Mouse (Mus musculus) lung, adult 2 months (tissue): ENCODE measurements at regions not wholly inside any gene's neighbourhood (a gene's known extent, or its start where the extent isn't known, plus 50 kb on each side); places are given as distances from the start of the nearest gene placed in this dataset.

Source experiments
- DNase-seq: peaks from one replicate; pipeline ENCODE4 v3.0.0; 2022
- H3K4me1 ChIP-seq: fragments of 200-500 bp; 2 replicates; pipeline ENCODE4 v1.6.1; 2011; ENCODE audit warnings: low read length; ENCODE audit not compliant: control insufficient read depth, insufficient read depth
- H3K4me3 ChIP-seq: fragments of 200-500 bp; replicated peaks from 2 replicates; pipeline ENCODE3; 2011; ENCODE audit warnings: low read depth, mild to moderate bottlenecking, control low read depth, low read length; ENCODE audit errors: extremely low read depth
- CTCF ChIP-seq: fragments of 200-500 bp; IDR thresholded peaks from 2 replicates; pipeline ENCODE4 v1.5.1; 2011; ENCODE audit warnings: mild to moderate bottlenecking, low read length, control low read depth; ENCODE audit not compliant: insufficient read depth
- POLR2A ChIP-seq: fragments of 200-500 bp; IDR thresholded peaks from 2 replicates; pipeline ENCODE4 v1.6.1; 2011; ENCODE audit warnings: low read depth, mild to moderate bottlenecking, control low read depth, low read length, borderline replicate concordance; ENCODE audit errors: extremely low read depth
- WGBS: fragments of 180-500 bp; shearing (Covaris S2); methylation state at CpG from one replicate; pipeline ENCODE4 v1.1.7; 2018; 5-methylcytosine and 5-hydroxymethylcytosine counted together

- 80% methylated on average over 2 of the region's 2 CpGs for WGBS
- no peak for TF ChIP-seq POLR2A
- TF ChIP-seq CTCF: no peak
- Histone ChIP-seq H3K4me3 (no peak overlapping the region), H3K4me1 (no peaks in the 10 kb centered on the region)
- no peak for DNase-seq
These were observed 239.5 kb upstream of the Fam160b2 start for GRCm38 (mm10) chr14:70839126-70839525.

GRCm38 (mm10) chr14:70837528-70837927, 237.9 kb upstream of the Fam160b2 start:
- TF ChIP-seq CTCF: no peak
- TF ChIP-seq POLR2A: no peak
- WGBS: 13% methylated on average over 6 of the region's 6 CpGs
- no peak for DNase-seq
- H3K4me1 ChIP-seq: no peaks in the 10 kb centered on the region
- no peak overlapping the region for H3K4me3 ChIP-seq

- H3K4me3 ChIP-seq: no peak overlapping the region
- H3K4me1 ChIP-seq: no peaks in the 10 kb centered on the region
- DNase-seq: no peak
- TF ChIP-seq POLR2A (no peak), CTCF (no peak)
- 31% methylated on average over 5 of the region's 5 CpGs for WGBS
These were observed 233.6 kb upstream of the Fam160b2 start for GRCm38 (mm10) chr14:70833238-70833637.

- no peak overlapping the region for H3K4me3 ChIP-seq
- DNase-seq: no peak
- H3K4me1 ChIP-seq: no peaks in the 10 kb centered on the region
- no peak for TF ChIP-seq POLR2A
- no peak for TF ChIP-seq CTCF
- WGBS: 62% methylated on average over 16 of the region's 16 CpGs
These were observed 233.0 kb upstream of the Fam160b2 start for GRCm38 (mm10) chr14:70832462-70833212.

GRCm38 (mm10) chr14:70832042-70832441, 232.4 kb upstream of the Fam160b2 start:
- Histone ChIP-seq H3K4me1 (no peaks in the 10 kb centered on the region), H3K4me3 (no peak overlapping the region)
- DNase-seq: no peak
- WGBS: 67% methylated on average over 3 of the region's 3 CpGs
- TF ChIP-seq CTCF (peak; percentile 36; the same call in 1 of the 2 replicates), POLR2A (no peak)
